Mouse (Mus musculus): ENCODE data around the gene Zfp804a.

- TF ChIP-seq POLR2A (IDR thresholded peaks at IDR 0.05; ENCODE audit: borderline replicate concordance, control insufficient read depth, low read depth, low read length) (no peak), CTCF (IDR thresholded peaks at IDR 0.05; ENCODE audit: control insufficient read depth, insufficient read depth, low read length) (no peak)
Measured at GRCm38 (mm10) chr2:82217873-82218272, 164.9 kb downstream of the Zfp804a start.

All from bone marrow, adult 2 months (tissue).